Mouse (Mus musculus): Measurements from ENCODE around the gene Hist1h3b. TPM values are rescaled to one million over a fixed set of nuclear protein-coding genes. Genes with fewer than 3 reads are reported as not detected.
"Not testable (repeated sequence)": the region's sequence is repeated elsewhere in the genome, so short reads cannot be mapped to it uniquely, and the experiment has no call there.

Gene Hist1h3b
- polyA plus RNA-seq, 2 experiments = 6.5 to 52.4 TPM

DNA sequence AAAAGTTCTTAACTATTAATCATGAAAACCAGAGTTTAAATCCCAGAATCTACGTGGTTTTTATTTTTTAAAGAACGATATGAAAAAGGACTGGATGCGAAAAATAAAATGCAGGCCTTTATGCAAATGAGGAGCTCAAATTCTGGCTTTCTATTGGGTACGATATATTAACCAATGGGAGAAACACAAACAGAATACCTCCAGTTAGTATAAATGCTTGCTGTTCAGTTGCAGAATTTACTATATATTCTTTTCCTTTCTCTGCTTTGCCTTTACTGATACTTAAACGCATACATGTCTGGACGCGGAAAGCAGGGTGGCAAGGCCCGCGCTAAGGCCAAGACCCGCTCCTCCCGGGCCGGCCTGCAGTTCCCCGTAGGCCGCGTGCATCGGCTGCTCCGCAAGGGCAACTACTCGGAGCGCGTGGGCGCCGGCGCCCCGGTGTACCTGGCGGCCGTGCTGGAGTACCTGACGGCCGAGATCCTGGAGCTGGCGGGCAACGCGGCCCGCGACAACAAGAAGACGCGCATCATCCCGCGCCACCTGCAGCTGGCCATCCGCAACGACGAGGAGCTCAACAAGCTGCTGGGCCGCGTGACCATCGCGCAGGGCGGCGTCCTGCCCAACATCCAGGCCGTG is 1.1 kb upstream of the Hist1h3b start, which contains the start of gene Hist1h2ab:
Gene Hist1h2ab (plus strand): TSS at position 288 of the 639 bp plus-strand sequence.
- Histone ChIP-seq H3K4me1 (ENCODE audit: control insufficient read depth, insufficient read depth, low read length) (peaks cover 12% of the 10 kb centered on the region; the same call in 1 of the 2 replicates), H3K4me2 (replicated peaks; ENCODE audit: low read depth, low read length, severe bottlenecking) (peak within 1 kb of the TSS; percentile 55), H3K4me3 (replicated peaks; ENCODE audit: low read length) (peak within 1 kb of the TSS; percentile 42), H3K9ac (ENCODE audit: low read depth, low read length, severe bottlenecking) (peak within 1 kb of the TSS; percentile 61), H3K27ac (replicated peaks; ENCODE audit: low read depth, low read length) (peak within 1 kb of the TSS; percentile 93)
- H3K36me3 ChIP-seq (ENCODE audit: control insufficient read depth, insufficient read depth, low read length); H3K9me3 ChIP-seq (ENCODE audit: control insufficient read depth, low read length); H3K27me3 ChIP-seq (ENCODE audit: control insufficient read depth, insufficient read depth, low read length): not testable (repeated sequence)
- peak; percentile 78; the same call in 1 of the 2 replicates for TF ChIP-seq POLR2A (IDR thresholded peaks at IDR 0.05; ENCODE audit: borderline replicate concordance, extremely low read depth, insufficient read depth, insufficient read length)
- under 1% methylated on average over 25 of the region's 47 CpGs for WGBS
- peak; percentile 90 for DNase-seq (ENCODE audit: low spot score)
- peak; percentile 60 for ATAC-seq (ENCODE audit: low FRiP score, low read depth)

DNA sequence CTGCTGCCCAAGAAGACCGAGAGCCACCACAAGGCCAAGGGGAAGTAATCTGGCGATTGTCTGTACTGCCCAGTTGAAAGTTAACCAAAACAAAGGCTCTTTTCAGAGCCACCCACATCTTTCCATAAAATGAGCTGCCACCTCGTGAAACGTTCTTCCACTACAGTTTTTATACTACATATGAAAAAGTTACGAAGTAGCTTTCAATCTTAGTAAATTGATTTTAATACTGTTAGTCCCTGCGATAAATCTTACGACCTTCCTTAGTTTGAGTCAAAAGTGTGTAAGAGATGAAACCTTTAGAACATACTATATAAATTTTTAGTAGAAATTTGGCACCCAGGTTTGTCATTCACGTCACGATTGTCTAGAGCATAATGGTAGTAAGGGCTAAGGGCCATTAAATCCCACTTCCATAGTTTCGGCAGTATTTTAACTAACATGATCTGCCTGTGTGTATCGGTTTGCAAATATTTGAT is 550 bp upstream of the Hist1h3b start:
- H3K4me3 ChIP-seq (replicated peaks; ENCODE audit: low read length) = peak overlapping the region; percentile 42
- H3K9ac ChIP-seq (ENCODE audit: low read depth, low read length, severe bottlenecking) = peak overlapping the region; percentile 61
- H3K4me2 ChIP-seq (replicated peaks; ENCODE audit: low read depth, low read length, severe bottlenecking) = peak overlapping the region; percentile 55
- H3K4me1 ChIP-seq (ENCODE audit: control insufficient read depth, insufficient read depth, low read length) = peaks cover 12% of the 10 kb centered on the region; the same call in 1 of the 2 replicates
- 1% methylated on average over 11 of the region's 11 CpGs for WGBS
- H3K9me3 ChIP-seq (ENCODE audit: control insufficient read depth, low read length) = no peaks in the 10 kb centered on the region
- no peaks in the 10 kb centered on the region for H3K36me3 ChIP-seq (ENCODE audit: control insufficient read depth, insufficient read depth, low read length)
- ATAC-seq (ENCODE audit: low FRiP score, low read depth) (no peak), DNase-seq (ENCODE audit: low spot score) (peak; percentile 53)
- peak overlapping the region; percentile 93 for H3K27ac ChIP-seq (replicated peaks; ENCODE audit: low read depth, low read length)
- H3K27me3 ChIP-seq (ENCODE audit: control insufficient read depth, insufficient read depth, low read length) = no peaks in the 10 kb centered on the region
- no peak for TF ChIP-seq POLR2A (IDR thresholded peaks at IDR 0.05; ENCODE audit: borderline replicate concordance, extremely low read depth, insufficient read depth, insufficient read length)

- H3K9ac ChIP-seq (ENCODE audit: low read depth, low read length, severe bottlenecking) = peak overlapping the region; percentile 55
These were observed 690 bp downstream of the Hist1h3b start for GRCm38 (mm10) chr13:23752742-23753172.

DNA sequence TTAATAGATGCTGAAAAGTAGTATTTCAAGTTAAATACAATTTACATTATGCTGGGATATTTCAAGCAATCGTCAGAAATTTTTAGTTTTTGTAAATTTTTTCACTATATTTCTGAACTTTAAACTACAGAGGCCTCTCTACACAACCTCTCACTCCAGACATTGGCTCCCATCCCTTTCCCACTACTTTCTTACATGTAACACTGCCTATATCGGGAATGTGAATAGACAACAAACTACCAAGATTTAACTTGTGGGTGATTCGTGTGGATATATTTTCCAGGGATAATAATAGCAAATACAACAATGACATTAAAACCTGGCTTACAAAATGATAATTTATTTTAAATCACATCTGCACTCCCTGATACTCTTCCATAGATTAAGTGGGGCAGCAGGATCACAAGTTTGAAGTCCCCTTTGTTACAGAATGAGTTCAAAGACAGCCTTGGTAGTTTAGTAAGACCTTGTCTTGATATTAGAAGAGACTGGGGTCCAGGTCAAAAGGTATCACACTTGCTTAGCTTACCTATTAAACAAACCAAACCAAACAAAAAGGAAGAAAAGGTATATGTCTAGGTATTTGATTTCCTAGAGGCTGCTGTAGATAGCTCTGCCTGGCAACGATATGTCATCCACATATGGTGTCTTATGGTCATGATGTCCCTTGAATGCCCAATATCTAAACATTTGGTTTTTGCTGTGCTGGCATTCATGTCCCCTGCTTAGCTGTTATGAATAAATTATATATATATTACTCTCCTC is 1.4 kb downstream of the Hist1h3b start:
- H3K27ac ChIP-seq (replicated peaks; ENCODE audit: low read depth, low read length) = peak overlapping the region; percentile 81
- H3K4me1 ChIP-seq (ENCODE audit: control insufficient read depth, insufficient read depth, low read length) = peaks cover 7% of the 10 kb centered on the region
- ATAC-seq (ENCODE audit: low FRiP score, low read depth) (no peak), DNase-seq (ENCODE audit: low spot score) (no peak)
- H3K4me3 ChIP-seq (replicated peaks; ENCODE audit: low read length) = peak overlapping the region; percentile 34; the same call in 1 of the 2 replicates
- no peaks in the 10 kb centered on the region for H3K36me3 ChIP-seq (ENCODE audit: control insufficient read depth, insufficient read depth, low read length)
- H3K9me3 ChIP-seq (ENCODE audit: control insufficient read depth, low read length) = no peaks in the 10 kb centered on the region
- peak overlapping the region; percentile 18; the same call in 1 of the 2 replicates for H3K4me2 ChIP-seq (replicated peaks; ENCODE audit: low read depth, low read length, severe bottlenecking)
- 55% methylated on average over 4 of the region's 4 CpGs for WGBS
- no peak for TF ChIP-seq POLR2A (IDR thresholded peaks at IDR 0.05; ENCODE audit: borderline replicate concordance, extremely low read depth, insufficient read depth, insufficient read length)
- H3K9ac ChIP-seq (ENCODE audit: low read depth, low read length, severe bottlenecking) = peak overlapping the region; percentile 55; the same call in 1 of the 2 replicates
- no peaks in the 10 kb centered on the region for H3K27me3 ChIP-seq (ENCODE audit: control insufficient read depth, insufficient read depth, low read length)

More at GRCm38 (mm10) chr13:23752742-23753172, 690 bp downstream of the Hist1h3b start:
- Histone ChIP-seq H3K4me2 (replicated peaks; ENCODE audit: low read depth, low read length, severe bottlenecking) (peak overlapping the region; percentile 48), H3K27ac (replicated peaks; ENCODE audit: low read depth, low read length) (peak overlapping the region; percentile 81), H3K4me3 (replicated peaks; ENCODE audit: low read length) (peak overlapping the region; percentile 34), H3K36me3 (ENCODE audit: control insufficient read depth, insufficient read depth, low read length) (no peaks in the 10 kb centered on the region), H3K27me3 (ENCODE audit: control insufficient read depth, insufficient read depth, low read length) (no peaks in the 10 kb centered on the region), H3K4me1 (ENCODE audit: control insufficient read depth, insufficient read depth, low read length) (peaks cover 9% of the 10 kb centered on the region), H3K9me3 (ENCODE audit: control insufficient read depth, low read length) (no peaks in the 10 kb centered on the region)
- TF ChIP-seq POLR2A (IDR thresholded peaks at IDR 0.05; ENCODE audit: borderline replicate concordance, extremely low read depth, insufficient read depth, insufficient read length) = no peak
- WGBS = 2% methylated on average over 6 of the region's 6 CpGs
- DNase-seq (ENCODE audit: low spot score) = no peak
- ATAC-seq (ENCODE audit: low FRiP score, low read depth) = no peak

DNA sequence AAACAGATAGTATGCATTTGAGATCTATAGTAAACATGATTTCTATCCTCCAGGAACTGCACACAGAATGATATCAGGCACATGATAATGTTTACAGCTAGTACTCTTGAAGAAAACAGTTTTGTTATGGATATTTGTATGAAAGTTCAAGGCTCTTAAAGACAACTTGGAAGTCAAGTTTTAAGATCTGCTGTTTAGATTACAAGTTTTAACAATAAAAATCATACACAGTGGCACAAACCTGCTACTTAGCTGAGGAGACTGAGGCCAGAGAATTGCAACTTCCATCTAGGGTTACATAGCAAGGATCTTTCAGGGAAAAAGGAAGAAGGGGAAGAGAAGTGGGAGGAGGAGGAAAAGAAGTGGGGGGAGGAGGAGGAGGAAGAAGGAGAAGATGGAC is 2.9 kb downstream of the Hist1h3b start:
- TF ChIP-seq POLR2A (IDR thresholded peaks at IDR 0.05; ENCODE audit: borderline replicate concordance, extremely low read depth, insufficient read depth, insufficient read length) = no peak
- Histone ChIP-seq H3K27ac (replicated peaks; ENCODE audit: low read depth, low read length) (no peak overlapping the region), H3K9me3 (ENCODE audit: control insufficient read depth, low read length) (no peaks in the 10 kb centered on the region), H3K4me2 (replicated peaks; ENCODE audit: low read depth, low read length, severe bottlenecking) (no peak overlapping the region), H3K4me3 (replicated peaks; ENCODE audit: low read length) (no peak overlapping the region), H3K9ac (ENCODE audit: low read depth, low read length, severe bottlenecking) (no peak overlapping the region), H3K4me1 (ENCODE audit: control insufficient read depth, insufficient read depth, low read length) (peaks cover 10% of the 10 kb centered on the region), H3K36me3 (ENCODE audit: control insufficient read depth, insufficient read depth, low read length) (no peaks in the 10 kb centered on the region), H3K27me3 (ENCODE audit: control insufficient read depth, insufficient read depth, low read length) (no peaks in the 10 kb centered on the region)
- DNase-seq (ENCODE audit: low spot score) (no peak), ATAC-seq (ENCODE audit: low FRiP score, low read depth) (no peak)

Measured in limb, embryonic 14.5 days (tissue).